Mouse (Mus musculus) olfactory bulb, adult 2 months (tissue): ENCODE data around the gene Phox2a.

Experiments used
- CTCF ChIP-seq: fragments of 200-500 bp; IDR thresholded peaks from 2 replicates; pipeline ENCODE4 v1.5.1; 2012; ENCODE audit warnings: low read depth, mild to moderate bottlenecking, low read length, moderate library complexity; ENCODE audit not compliant: insufficient read depth
- POLR2A ChIP-seq: fragments of 200-500 bp; IDR thresholded peaks from 2 replicates; pipeline ENCODE4 v1.6.1; 2012; ENCODE audit warnings: mild to moderate bottlenecking, low read depth, low read length, moderate library complexity; ENCODE audit not compliant: insufficient read depth

DNA sequence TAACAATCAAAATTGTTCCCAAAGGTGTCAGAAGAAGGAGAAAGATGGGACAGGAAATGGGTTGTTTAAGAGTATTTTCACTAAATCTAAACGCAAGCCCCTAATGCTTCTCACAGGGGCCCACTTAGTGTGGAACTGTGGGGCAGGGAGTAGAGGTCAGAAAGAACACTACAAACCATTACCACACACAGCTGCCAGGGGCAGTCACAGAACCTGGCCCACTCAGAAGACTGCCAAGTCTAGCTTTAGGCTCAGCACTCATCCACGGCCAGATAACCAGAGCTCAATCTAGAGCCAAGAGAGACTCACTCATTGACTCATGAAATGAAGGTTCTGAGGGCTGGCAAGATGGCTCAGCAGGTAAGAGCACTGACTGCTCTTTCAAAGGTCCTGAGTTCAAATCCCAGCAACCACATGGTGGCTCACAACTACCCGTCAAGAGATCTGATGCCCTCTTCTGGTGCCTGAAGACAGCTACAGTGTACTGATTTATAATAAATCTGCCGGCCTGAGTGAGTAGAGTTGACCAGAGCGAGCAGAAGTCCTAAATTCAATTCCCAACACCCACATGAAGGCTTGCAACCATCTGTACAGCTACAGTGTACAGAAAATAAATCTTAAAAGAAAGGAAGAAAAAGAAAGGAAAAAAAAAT lies 17.5 kb downstream of the Phox2a start:
- TF ChIP-seq CTCF (no peak), POLR2A (no peak)
